Comparison of ENCODE assay signal across 7 mouse cellular contexts in the genomic region with DNA sequence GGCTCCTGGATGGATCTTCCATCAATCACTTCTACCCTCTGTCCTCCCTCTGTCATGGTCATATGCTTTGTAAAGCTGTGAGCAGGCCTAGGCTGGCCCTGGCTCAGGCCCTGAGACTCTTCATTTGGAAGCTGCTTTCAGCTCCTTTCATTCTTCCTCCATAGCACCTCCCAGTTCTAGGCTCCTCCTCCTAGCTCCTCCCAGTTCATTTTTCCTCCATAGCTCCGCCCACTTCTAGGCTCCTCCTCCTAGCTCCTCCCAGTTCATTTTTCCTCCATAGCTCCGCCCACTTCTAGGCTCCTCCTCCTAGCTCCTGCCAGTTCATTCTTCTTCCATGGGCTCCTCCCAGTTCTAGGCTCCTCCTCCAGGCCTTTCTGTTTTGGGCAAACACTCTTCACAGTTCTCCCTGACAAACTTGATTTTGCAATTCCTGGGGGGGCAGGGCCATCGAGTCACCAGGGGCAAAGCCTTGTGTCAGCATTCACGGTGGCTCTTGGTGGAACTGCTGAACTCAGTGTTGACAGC.
DNase-seq lines count a peak whose midpoint lies in the region; ATAC-seq and TF ChIP-seq lines count a peak whose summit lies in the region.

No protein-coding gene starts in this region.

- H3K4me3 ChIP-seq in neural tube, embryonic 12.5 days, result no peak overlapping the region
- H3K4me3 ChIP-seq in brown adipose tissue, adult 24 weeks (ENCODE audit: insufficient read depth, low read depth, low read length), result no peak overlapping the region
- H3K4me3 ChIP-seq in kidney, postnatal 0 days (replicated peaks; ENCODE audit: low read depth, low read length), result no peak overlapping the region

- no peak overlapping the region for H3K27ac ChIP-seq in neural tube, embryonic 12.5 days
- H3K27ac ChIP-seq in brown adipose tissue, adult 24 weeks (replicated peaks; ENCODE audit: low read depth, low read length), result peak overlapping the region; percentile 69
- no peak overlapping the region for H3K27ac ChIP-seq in kidney, postnatal 0 days

- WGBS in neural tube, embryonic 12.5 days, result 48% methylated on average over 4 of the region's 4 CpGs
- WGBS in kidney, postnatal 0 days, result 53% methylated on average over 4 of the region's 4 CpGs

- no peak overlapping the region for H3K9ac ChIP-seq in neural tube, embryonic 12.5 days
- H3K9ac ChIP-seq in kidney, postnatal 0 days (ENCODE audit: low read depth, low read length), result no peak overlapping the region

- peaks cover 17% of the 10 kb centered on the region for H3K4me1 ChIP-seq in neural tube, embryonic 12.5 days
- peaks cover 35% of the 10 kb centered on the region for H3K4me1 ChIP-seq in brown adipose tissue, adult 24 weeks (ENCODE audit: control insufficient read depth, insufficient read depth, insufficient read length, low read length)
- 0 out of 2 replicates have a peak, but pooled peaks cover 3% of the 10 kb centered on the region for H3K4me1 ChIP-seq in kidney, postnatal 0 days (replicated peaks; ENCODE audit: insufficient read depth, low read length)

- ATAC-seq in neural tube, embryonic 12.5 days (ENCODE audit: low FRiP score, low read depth), result peak; percentile 43; the same call in 1 of the 2 replicates
- ATAC-seq in kidney, postnatal 0 days (replicated peaks; ENCODE audit: low FRiP score, low read depth), result peak; percentile 61

- no peaks in the 10 kb centered on the region for H3K9me3 ChIP-seq in neural tube, embryonic 12.5 days
- H3K9me3 ChIP-seq in kidney, postnatal 0 days (replicated peaks; ENCODE audit: low read length), result no peaks in the 10 kb centered on the region

- H3K27me3 ChIP-seq in neural tube, embryonic 12.5 days (replicated peaks), result no peaks in the 10 kb centered on the region
- no peaks in the 10 kb centered on the region for H3K27me3 ChIP-seq in kidney, postnatal 0 days (ENCODE audit: insufficient read depth, low read length)

- no peak for TF ChIP-seq CTCF in kidney, postnatal 0 days (IDR thresholded peaks at IDR 0.05; ENCODE audit: low read depth)

- peaks cover 71% of the 10 kb centered on the region for H3K36me3 ChIP-seq in neural tube, embryonic 12.5 days
- H3K36me3 ChIP-seq in kidney, postnatal 0 days (ENCODE audit: insufficient read depth, low read length), result 0 out of 2 replicates have a peak, but pooled peaks cover 6% of the 10 kb centered on the region

- no peak overlapping the region for H3K4me2 ChIP-seq in neural tube, embryonic 12.5 days (replicated peaks)
- no peak overlapping the region for H3K4me2 ChIP-seq in kidney, postnatal 0 days (ENCODE audit: low read length)

- DNase-seq in neural tube, embryonic 10.5 days (ENCODE audit: extremely low spot score, low spot score), result no peak
- peak; percentile 64 for DNase-seq in kidney, postnatal 0 days (ENCODE audit: low spot score)
- DNase-seq in naive thymus-derived CD4-positive, alpha-beta T cell, adult 2 months (ENCODE audit: low read depth), result peak; percentile 16
- DNase-seq in urinary bladder, adult 18-20 months (ENCODE audit: low spot score in 2 of 2), result no peak
- no peak for DNase-seq in thymus, postnatal 0 days (ENCODE audit: low spot score)

Comparison
In these comparisons a context has a peak if more than half of its experiments do, and no peak if none do; other contexts are left out.
1. DNase-seq: peak in kidney, postnatal 0 days (single experiment) and naive thymus-derived CD4-positive, alpha-beta T cell, adult 2 months (single experiment); none in neural tube, embryonic 10.5 days (single experiment), urinary bladder, adult 18-20 months (0 of 2) and thymus, postnatal 0 days (single experiment).